Mouse (Mus musculus) thymus, adult 2 months (tissue): ENCODE results near the gene Rrn3.

Source experiments
- CTCF ChIP-seq: fragments of 200-500 bp; IDR thresholded peaks from 2 replicates; pipeline ENCODE4 v1.5.1; 2012; ENCODE audit warnings: mild to moderate bottlenecking, control low read depth, low read length, moderate library complexity, borderline replicate concordance; ENCODE audit not compliant: control insufficient read depth, poor library complexity, insufficient read depth; ENCODE audit errors: extremely low read depth
- POLR2A ChIP-seq: fragments of 200-500 bp; IDR thresholded peaks from 2 replicates; pipeline ENCODE4 v1.6.1; 2012; ENCODE audit warnings: mild to moderate bottlenecking, low read length, control low read depth, moderate library complexity; ENCODE audit not compliant: control insufficient read depth, poor library complexity, insufficient read depth; ENCODE audit errors: extremely low read depth

- TF ChIP-seq CTCF (no peak), POLR2A (no peak)
Measured at GRCm38 (mm10) chr16:13820771-13821170, 40.3 kb downstream of the Rrn3 start.
